Mouse (Mus musculus): ENCODE results near the gene Ccdc88a. TPM values are rescaled to one million over a fixed set of nuclear protein-coding genes. Genes with fewer than 3 reads are reported as not detected.
A peak's percentile ranks its signal among the peaks of the same experiment; 100 is the strongest.

The Ccdc88a gene
- 0.80 and 1.3 TPM in 2 replicates for polyA plus RNA-seq (2012; rRNA removed)

DNA sequence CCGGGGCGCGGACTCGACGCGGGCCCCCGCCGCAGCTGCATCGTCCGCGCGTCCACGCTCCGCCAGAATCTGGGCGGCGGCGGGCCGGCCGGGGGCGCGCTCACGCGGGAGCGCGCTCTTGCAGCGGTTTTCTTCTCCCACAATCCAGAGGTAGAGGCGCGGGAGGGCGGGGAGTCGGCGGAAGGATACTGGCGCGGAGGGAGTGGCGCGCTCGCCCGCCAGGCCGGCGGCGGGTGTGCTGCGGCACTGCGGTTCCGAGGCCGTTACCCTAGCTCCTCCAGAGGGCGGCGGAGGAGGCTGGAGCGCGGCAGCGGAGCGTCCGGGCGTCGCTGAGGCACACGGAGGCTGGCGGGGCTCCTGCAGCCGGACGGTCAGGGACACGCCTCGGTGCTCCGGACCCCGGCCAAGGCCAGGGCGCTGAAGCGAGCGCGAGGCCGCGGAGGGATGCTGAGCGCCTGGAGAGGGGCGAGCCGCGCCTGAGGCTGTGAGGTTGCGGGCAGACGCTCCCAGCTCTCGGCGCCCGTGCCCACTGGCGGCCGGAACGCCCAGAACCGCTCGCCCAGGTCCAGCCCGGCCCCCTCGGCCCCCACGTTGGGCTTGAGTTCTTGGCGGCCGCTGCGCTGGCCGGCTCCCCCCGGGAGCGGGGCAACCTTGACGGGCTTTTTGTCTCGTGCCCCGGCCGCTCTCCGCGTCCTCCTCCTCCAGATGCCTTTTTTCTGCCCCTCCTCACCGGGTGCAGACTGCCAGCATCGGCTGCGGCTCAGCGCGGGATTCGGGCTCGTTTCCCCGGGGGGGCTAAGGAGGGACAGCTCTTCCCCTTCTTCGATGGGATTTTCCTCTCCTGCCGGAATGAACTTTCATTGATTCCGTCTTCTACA lies at the start of gene Ccdc88a:
Gene Ccdc88a (plus strand): TSS at position 263 of the 878 bp plus-strand sequence.
- under 1% methylated on average over 96 of the region's 107 CpGs for WGBS
- TF ChIP-seq CTCF (conservative IDR thresholded peaks at IDR 0.05; ENCODE audit: insufficient read depth, insufficient read length, low read depth, low read length) (peak; percentile 34; the same call in 1 of the 2 replicates), POLR2A (IDR thresholded peaks at IDR 0.05; ENCODE audit: low read depth, low read length) (peak; percentile 65)

GRCm38 (mm10) chr11:29335505-29335904 lies 38.0 kb upstream of the Ccdc88a start:
- H3K36me3 ChIP-seq (ENCODE audit: control insufficient read depth, insufficient read depth, low read length): no peaks in the 10 kb centered on the region
- TF ChIP-seq POLR2A (IDR thresholded peaks at IDR 0.05; ENCODE audit: low read depth, low read length) (no peak), CTCF (conservative IDR thresholded peaks at IDR 0.05; ENCODE audit: insufficient read depth, insufficient read length, low read depth, low read length) (no peak)
- DNase-seq: no peak
- no peak overlapping the region for H3K27ac ChIP-seq (ENCODE audit: insufficient read depth, low read depth, low read length)
- 63% methylated on average over 2 of the region's 2 CpGs for WGBS
- H3K4me1 ChIP-seq (ENCODE audit: control insufficient read depth, insufficient read depth, low read length): no peaks in the 10 kb centered on the region
- no peak overlapping the region for H3K4me3 ChIP-seq (ENCODE audit: insufficient read depth, low read depth, low read length)
- H3K27me3 ChIP-seq (replicated peaks; ENCODE audit: control insufficient read depth, insufficient read depth, low read length): no peaks in the 10 kb centered on the region

More for the DNA sequence above, at the start of gene Ccdc88a:
- Histone ChIP-seq H3K36me3 (ENCODE audit: control insufficient read depth, insufficient read depth, low read length) (no peaks in the 10 kb centered on the region), H3K27me3 (replicated peaks; ENCODE audit: control insufficient read depth, insufficient read depth, low read length) (no peaks in the 10 kb centered on the region), H3K4me1 (ENCODE audit: control insufficient read depth, insufficient read depth, low read length) (no peaks in the 10 kb centered on the region), H3K27ac (ENCODE audit: insufficient read depth, low read depth, low read length) (peak within 1 kb of the TSS; percentile 52), H3K4me3 (ENCODE audit: insufficient read depth, low read depth, low read length) (peak within 1 kb of the TSS; percentile 84)
- DNase-seq: peak; percentile 97

DNA sequence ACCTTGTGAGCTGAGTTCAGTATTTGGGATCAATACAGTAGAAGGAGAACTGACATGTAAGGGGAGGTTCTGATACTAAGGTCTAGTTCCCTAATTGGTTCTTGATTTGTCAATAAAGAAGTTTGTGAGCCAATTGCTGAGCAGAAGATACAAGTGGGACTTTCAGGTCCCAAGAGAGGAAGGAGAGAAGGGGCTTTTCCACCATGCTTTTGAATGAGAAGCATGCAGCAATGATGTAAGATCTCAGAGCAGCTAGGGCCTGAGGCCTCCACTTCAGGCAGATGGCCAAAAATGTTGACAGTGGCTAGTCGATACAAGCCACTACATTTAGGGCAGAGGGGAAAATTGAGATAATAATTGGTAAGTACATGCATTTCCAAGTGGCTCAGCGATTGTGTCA lies 32.2 kb upstream of the Ccdc88a start:
- Histone ChIP-seq H3K4me1 (ENCODE audit: control insufficient read depth, insufficient read depth, low read length) (no peaks in the 10 kb centered on the region), H3K4me3 (ENCODE audit: insufficient read depth, low read depth, low read length) (no peak overlapping the region), H3K27me3 (replicated peaks; ENCODE audit: control insufficient read depth, insufficient read depth, low read length) (no peaks in the 10 kb centered on the region), H3K27ac (ENCODE audit: insufficient read depth, low read depth, low read length) (no peak overlapping the region), H3K36me3 (ENCODE audit: control insufficient read depth, insufficient read depth, low read length) (no peaks in the 10 kb centered on the region)
- 69% methylated on average over 2 of the region's 2 CpGs for WGBS
- TF ChIP-seq CTCF (conservative IDR thresholded peaks at IDR 0.05; ENCODE audit: insufficient read depth, insufficient read length, low read depth, low read length): no peak
- TF ChIP-seq POLR2A (IDR thresholded peaks at IDR 0.05; ENCODE audit: low read depth, low read length): no peak
- DNase-seq: no peak

DNA sequence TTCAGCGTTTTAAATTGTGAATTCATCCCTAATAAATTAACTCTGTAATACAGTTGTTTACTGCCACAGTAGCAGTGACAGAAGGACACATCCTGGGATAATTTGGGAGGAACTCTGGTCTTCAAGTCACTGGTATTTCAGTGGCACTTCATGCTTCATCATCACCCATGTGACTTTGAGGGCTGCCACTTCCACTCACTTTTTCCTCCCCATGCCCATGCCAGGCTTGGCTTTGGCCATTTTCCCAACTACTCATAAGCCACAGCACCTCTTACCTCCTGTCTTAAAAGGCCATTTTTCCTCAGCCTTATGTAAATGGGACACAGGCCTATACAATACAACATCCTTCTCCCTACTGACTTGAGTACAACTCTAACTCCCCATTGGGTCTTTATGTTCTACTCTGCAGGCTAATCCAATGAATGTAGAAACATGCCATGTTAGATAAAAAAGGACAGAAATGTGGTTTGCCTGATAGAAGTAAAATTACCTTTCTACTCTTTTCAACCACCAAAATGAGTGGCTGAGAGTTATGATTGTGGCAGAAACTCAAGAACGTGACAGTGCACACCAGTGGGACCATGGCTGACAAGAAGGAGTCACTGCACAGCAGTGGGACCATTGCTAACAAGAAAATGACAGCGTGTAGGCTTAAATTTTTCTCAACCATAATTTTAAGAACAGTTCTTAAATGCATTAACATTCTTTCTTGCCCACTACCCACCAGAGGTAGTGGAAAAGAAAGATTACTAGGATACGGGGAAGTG lies 28.4 kb upstream of the Ccdc88a start:
- WGBS: 76% methylated on average over 4 of the region's 4 CpGs

GRCm38 (mm10) chr11:29345673-29346286 lies 27.7 kb upstream of the Ccdc88a start:
- Histone ChIP-seq H3K36me3 (ENCODE audit: control insufficient read depth, insufficient read depth, low read length) (no peaks in the 10 kb centered on the region), H3K4me3 (ENCODE audit: insufficient read depth, low read depth, low read length) (no peak overlapping the region), H3K27me3 (replicated peaks; ENCODE audit: control insufficient read depth, insufficient read depth, low read length) (no peaks in the 10 kb centered on the region), H3K4me1 (ENCODE audit: control insufficient read depth, insufficient read depth, low read length) (no peaks in the 10 kb centered on the region), H3K27ac (ENCODE audit: insufficient read depth, low read depth, low read length) (no peak overlapping the region)
- no peak for DNase-seq
- TF ChIP-seq POLR2A (IDR thresholded peaks at IDR 0.05; ENCODE audit: low read depth, low read length): no peak
- no peak for TF ChIP-seq CTCF (conservative IDR thresholded peaks at IDR 0.05; ENCODE audit: insufficient read depth, insufficient read length, low read depth, low read length)
- 66% methylated on average over 4 of the region's 4 CpGs for WGBS

More for the DNA sequence above, 28.4 kb upstream of the Ccdc88a start:
- Histone ChIP-seq H3K4me1 (ENCODE audit: control insufficient read depth, insufficient read depth, low read length) (no peaks in the 10 kb centered on the region), H3K4me3 (ENCODE audit: insufficient read depth, low read depth, low read length) (no peak overlapping the region), H3K27ac (ENCODE audit: insufficient read depth, low read depth, low read length) (no peak overlapping the region), H3K27me3 (replicated peaks; ENCODE audit: control insufficient read depth, insufficient read depth, low read length) (no peaks in the 10 kb centered on the region), H3K36me3 (ENCODE audit: control insufficient read depth, insufficient read depth, low read length) (no peaks in the 10 kb centered on the region)
- no peak for TF ChIP-seq CTCF (conservative IDR thresholded peaks at IDR 0.05; ENCODE audit: insufficient read depth, insufficient read length, low read depth, low read length)
- no peak for TF ChIP-seq POLR2A (IDR thresholded peaks at IDR 0.05; ENCODE audit: low read depth, low read length)
- DNase-seq: no peak

DNA sequence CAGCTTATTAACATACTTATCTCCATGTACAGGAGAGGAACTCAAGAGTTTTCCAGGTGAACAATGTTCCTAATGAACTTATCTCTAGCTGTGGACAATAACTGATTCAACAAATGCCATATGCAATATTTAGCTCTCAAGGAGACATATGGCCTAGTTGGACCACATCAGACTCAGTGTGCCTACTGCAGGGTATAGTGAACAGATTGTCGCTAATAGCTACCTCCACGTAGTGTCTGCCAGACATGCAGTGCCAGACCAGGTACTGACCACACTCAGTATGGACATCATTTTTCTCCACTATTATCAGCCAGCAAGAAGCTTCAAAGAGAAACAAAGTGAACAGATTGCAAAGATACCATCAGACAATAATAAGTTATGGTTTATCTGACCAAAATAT lies 22.6 kb upstream of the Ccdc88a start:
- TF ChIP-seq CTCF (conservative IDR thresholded peaks at IDR 0.05; ENCODE audit: insufficient read depth, insufficient read length, low read depth, low read length) (no peak), POLR2A (IDR thresholded peaks at IDR 0.05; ENCODE audit: low read depth, low read length) (no peak)
- H3K36me3 ChIP-seq (ENCODE audit: control insufficient read depth, insufficient read depth, low read length): no peaks in the 10 kb centered on the region
- no peaks in the 10 kb centered on the region for H3K27me3 ChIP-seq (replicated peaks; ENCODE audit: control insufficient read depth, insufficient read depth, low read length)
- H3K4me3 ChIP-seq (ENCODE audit: insufficient read depth, low read depth, low read length): no peak overlapping the region
- 100% methylated on average over 2 of the region's 2 CpGs for WGBS
- H3K27ac ChIP-seq (ENCODE audit: insufficient read depth, low read depth, low read length): no peak overlapping the region
- H3K4me1 ChIP-seq (ENCODE audit: control insufficient read depth, insufficient read depth, low read length): no peaks in the 10 kb centered on the region
- no peak for DNase-seq

All from kidney, adult 2 months (tissue).